Mouse (Mus musculus) frontal cortex, postnatal 25 days (tissue): ENCODE measurements at regions not wholly inside any gene's neighbourhood (a gene's known extent, or its start where the extent isn't known, plus 50 kb on each side); places are given as distances from the start of the nearest gene placed in this dataset.

Experiments
- DNase-seq, 2 experiments: peaks; one replicate each; pipeline ENCODE4 v3.0.0; 2022; ENCODE audit warnings: low spot score in 2 of 2

- DNase-seq, result no peak
Measured at GRCm38 (mm10) chr12:92646634-92647033, 797.7 kb upstream of the Sel1l start.

- no peak for DNase-seq
Measured at GRCm38 (mm10) chr12:92645006-92645624, 796.2 kb upstream of the Sel1l start.

- no peak for DNase-seq
Measured at GRCm38 (mm10) chr12:92619120-92619519, 770.2 kb upstream of the Sel1l start.

- no peak for DNase-seq
Measured at GRCm38 (mm10) chr12:92618519-92618918, 769.6 kb upstream of the Sel1l start.

- no peak for DNase-seq
Measured at GRCm38 (mm10) chr12:92601673-92602072, 752.7 kb upstream of the Sel1l start.

GRCm38 (mm10) chr12:92589725-92590124, 740.8 kb upstream of the Sel1l start:
- no peak for DNase-seq

- no peak for DNase-seq
Measured at GRCm38 (mm10) chr12:92589305-92589704, 740.3 kb upstream of the Sel1l start.

- DNase-seq, result no peak
Measured at GRCm38 (mm10) chr12:92578596-92578995, 729.6 kb upstream of the Sel1l start.
